10 mouse cellular contexts compared by ENCODE assay signal in genomic region chr15:96408717-96409121, GRCm38 (mm10). TPM values are rescaled to one million over a fixed set of nuclear protein-coding genes. Genes with fewer than 3 reads are reported as not detected.
A peak's percentile ranks its signal among the peaks of the same experiment; 100 is the strongest.
DNase-seq lines count a peak whose midpoint lies in the region; ATAC-seq and TF ChIP-seq lines count a peak whose summit lies in the region.
"Had no signal": no experiment of that assay in that cellular context is flagged by ENCODE, and none has a peak within 500 bp of the region (broad histone marks: within the 10 kb centered on the region; RNA-seq: fewer than 3 reads in every experiment).

No protein-coding gene starts in this region.

- H3K4me2 ChIP-seq in forebrain, embryonic 12.5 days, result no peak overlapping the region
- no peak overlapping the region for H3K4me2 ChIP-seq in forebrain, postnatal 0 days (ENCODE audit: low read depth)
- H3K4me2 ChIP-seq in liver, embryonic 16.5 days (ENCODE audit: low read depth, low read length), result no peak overlapping the region
- H3K4me2 ChIP-seq: midbrain, embryonic 12.5 days had no signal

- WGBS in forebrain, embryonic 12.5 days, result 93% methylated on average over 6 of the region's 6 CpGs
- WGBS in forebrain, postnatal 0 days, result 92% methylated on average over 6 of the region's 6 CpGs
- WGBS in liver, embryonic 16.5 days (ENCODE audit: insufficient replicate concordance), result 84% methylated on average over 6 of the region's 6 CpGs
- WGBS in cerebellum, adult 2 months, result 91% methylated on average over 6 of the region's 6 CpGs

- no peaks in the 10 kb centered on the region for H3K9me3 ChIP-seq in forebrain, embryonic 12.5 days
- H3K9me3 ChIP-seq in forebrain, postnatal 0 days (ENCODE audit: low read length), result no peaks in the 10 kb centered on the region
- no peaks in the 10 kb centered on the region for H3K9me3 ChIP-seq in MEL (replicated peaks; ENCODE audit: insufficient read depth, low read length)
- H3K9me3 ChIP-seq in liver, embryonic 16.5 days (replicated peaks; ENCODE audit: control insufficient read depth, low read length), result no peaks in the 10 kb centered on the region
- H3K9me3 ChIP-seq: midbrain, embryonic 12.5 days had no signal

- DNase-seq in forebrain, postnatal 0 days, result no peak
- peak; percentile 62 for DNase-seq in layer of hippocampus, adult 9-11 months
- no peak for DNase-seq in layer of hippocampus, adult 9-10 months (ENCODE audit: low spot score)
- no peak for DNase-seq in MEL (ENCODE audit: low read depth, low spot score)
- no peak for DNase-seq in cerebellum, adult 2 months
- DNase-seq: heart, adult 18-20 months had no signal

- H3K27me3 ChIP-seq in forebrain, embryonic 12.5 days, result no peaks in the 10 kb centered on the region
- no peaks in the 10 kb centered on the region for H3K27me3 ChIP-seq in forebrain, postnatal 0 days (ENCODE audit: insufficient read depth, low read length)
- no peaks in the 10 kb centered on the region for H3K27me3 ChIP-seq in MEL (ENCODE audit: control insufficient read depth in 1 of 2, insufficient read depth in 2 of 2, low read length in 2 of 2)
- no peaks in the 10 kb centered on the region for H3K27me3 ChIP-seq in liver, embryonic 16.5 days (ENCODE audit: control insufficient read depth, insufficient read depth, low read depth, low read length)
- H3K27me3 ChIP-seq in cerebellum, adult 2 months (ENCODE audit: control insufficient read depth, insufficient read depth, low read length), result no peaks in the 10 kb centered on the region
- H3K27me3 ChIP-seq: midbrain, embryonic 12.5 days had no signal

- no peak for TF ChIP-seq EP300 in MEL (IDR thresholded peaks at IDR 0.05; ENCODE audit: low read depth in 1 of 2, low read length in 2 of 2)

- no peak overlapping the region for H3K4me3 ChIP-seq in forebrain, embryonic 12.5 days (replicated peaks)
- H3K4me3 ChIP-seq in forebrain, postnatal 0 days (ENCODE audit: low read depth, low read length), result no peak overlapping the region
- no peak overlapping the region for H3K4me3 ChIP-seq in MEL (ENCODE audit: control insufficient read depth in 1 of 2, insufficient read depth in 1 of 2, low read depth in 2 of 2, low read length in 2 of 2)
- H3K4me3 ChIP-seq in liver, embryonic 16.5 days (ENCODE audit: low read depth, low read length), result no peak overlapping the region
- H3K4me3 ChIP-seq in cerebellum, adult 2 months (replicated peaks; ENCODE audit: insufficient read depth, low read depth, low read length), result no peak overlapping the region
- H3K4me3 ChIP-seq: midbrain, embryonic 12.5 days had no signal

- 0 out of 4 replicates have a peak, but pooled peaks of 1 of the 2 experiments have one; percentile 5 for TF ChIP-seq POLR2A in MEL (IDR thresholded peaks at IDR 0.05; ENCODE audit: control insufficient read depth in 1 of 2, insufficient read depth in 1 of 2, low read depth in 1 of 2, low read length in 2 of 2, poor library complexity in 1 of 2)
- TF ChIP-seq POLR2A in cerebellum, adult 2 months (IDR thresholded peaks at IDR 0.05; ENCODE audit: borderline replicate concordance, insufficient read depth, low read length), result no peak

- peaks cover 43% of the 10 kb centered on the region for H3K36me3 ChIP-seq in forebrain, embryonic 12.5 days (replicated peaks)
- peaks cover 12% of the 10 kb centered on the region for H3K36me3 ChIP-seq in forebrain, postnatal 0 days (ENCODE audit: insufficient read depth)
- peaks cover 0 to 23% of the 10 kb centered on the region in 2 experiments; a peak in 2 of 4 replicates for H3K36me3 ChIP-seq in MEL (ENCODE audit: control insufficient read depth in 1 of 2, insufficient read depth in 2 of 2, low read length in 2 of 2)
- H3K36me3 ChIP-seq in liver, embryonic 16.5 days (ENCODE audit: control insufficient read depth, insufficient read depth), result peaks cover 24% of the 10 kb centered on the region

- H3K79me2 ChIP-seq in MEL (ENCODE audit: control insufficient read depth, insufficient read depth, low read length, poor library complexity), result no peaks in the 10 kb centered on the region

- no peak overlapping the region for H3K27ac ChIP-seq in forebrain, embryonic 12.5 days
- no peak overlapping the region for H3K27ac ChIP-seq in forebrain, postnatal 0 days (ENCODE audit: low read depth, low read length)
- H3K27ac ChIP-seq in MEL (ENCODE audit: control insufficient read depth, low read depth, low read length), result no peak overlapping the region
- H3K27ac ChIP-seq in liver, embryonic 16.5 days (ENCODE audit: low read length), result no peak overlapping the region
- no peak overlapping the region for H3K27ac ChIP-seq in cerebellum, adult 2 months (ENCODE audit: insufficient read depth, low read length)
- H3K27ac ChIP-seq: midbrain, embryonic 12.5 days had no signal

- H3K9ac ChIP-seq in forebrain, embryonic 12.5 days, result no peak overlapping the region
- H3K9ac ChIP-seq in forebrain, postnatal 0 days, result no peak overlapping the region
- H3K9ac ChIP-seq in MEL (ENCODE audit: control insufficient read depth, low read depth, low read length, poor library complexity, severe bottlenecking), result no peak overlapping the region
- H3K9ac ChIP-seq in liver, embryonic 16.5 days (ENCODE audit: low read depth, low read length), result no peak overlapping the region
- H3K9ac ChIP-seq: midbrain, embryonic 12.5 days had no signal

- peak; percentile 39; the same call in 1 of the 2 replicates for ATAC-seq in forebrain, embryonic 12.5 days (ENCODE audit: low FRiP score)
- ATAC-seq in forebrain, postnatal 0 days, result no peak
- peak; percentile 38; the same call in 1 of the 2 replicates for ATAC-seq in liver, embryonic 16.5 days (ENCODE audit: low read depth)
- no peak for ATAC-seq in megakaryocyte, adult 5-6 weeks (ENCODE audit: poor library complexity, severe bottlenecking)

- TF ChIP-seq RAD21 in MEL (IDR thresholded peaks at IDR 0.05; ENCODE audit: low read depth, low read length), result no peak

- TF ChIP-seq CTCF in forebrain, postnatal 0 days (IDR thresholded peaks at IDR 0.05; ENCODE audit: low read depth), result no peak
- TF ChIP-seq CTCF in MEL (IDR thresholded peaks at IDR 0.05 in 2 of 3, conservative IDR thresholded peaks at IDR 0.05 in 1 of 3; ENCODE audit: control insufficient read depth in 1 of 3, insufficient read depth in 1 of 3, low read depth in 2 of 3, low read length in 3 of 3, poor library complexity in 1 of 3, severe bottlenecking in 1 of 3), result no peak
- TF ChIP-seq CTCF in cerebellum, adult 2 months (IDR thresholded peaks at IDR 0.05; ENCODE audit: borderline replicate concordance, insufficient read depth, low read depth, low read length), result no peak

- H3K4me1 ChIP-seq in forebrain, embryonic 12.5 days, result no peaks in the 10 kb centered on the region
- H3K4me1 ChIP-seq in forebrain, postnatal 0 days (ENCODE audit: insufficient read depth), result no peaks in the 10 kb centered on the region
- H3K4me1 ChIP-seq in MEL (ENCODE audit: control insufficient read depth in 1 of 2, insufficient read depth in 2 of 2, low read length in 2 of 2), result no peaks in the 10 kb centered on the region
- H3K4me1 ChIP-seq in liver, embryonic 16.5 days (ENCODE audit: control insufficient read depth, low read depth, low read length), result no peaks in the 10 kb centered on the region; the same call in 1 of the 2 replicates
- no peaks in the 10 kb centered on the region for H3K4me1 ChIP-seq in cerebellum, adult 2 months (ENCODE audit: control insufficient read depth, insufficient read depth, low read length)
- H3K4me1 ChIP-seq: midbrain, embryonic 12.5 days had no signal

TF ChIP-seq in MEL, 35 proteins besides CTCF, POLR2A, EP300 and RAD21:
- no peak for TF ChIP-seq MAX (IDR thresholded peaks at IDR 0.05; ENCODE audit: low read length)
- peak; percentile 53; the same call in 1 of the 2 replicates for TF ChIP-seq POLR2AphosphoS2 (IDR thresholded peaks at IDR 0.05; ENCODE audit: low read length)
- no peak for TF ChIP-seq JUND (IDR thresholded peaks at IDR 0.05; ENCODE audit: low read depth, low read length)
- TF ChIP-seq POLR2AphosphoS5 (IDR thresholded peaks at IDR 0.05; ENCODE audit: borderline replicate concordance, low read depth, low read length), result peak; percentile 69; the same call in 1 of the 2 replicates
- TF ChIP-seq RCOR1 (IDR thresholded peaks at IDR 0.05; ENCODE audit: low read depth, low read length), result no peak
- no peak for TF ChIP-seq TBP (IDR thresholded peaks at IDR 0.05; ENCODE audit: low read depth, low read length)
- no peak for TF ChIP-seq MYB (IDR thresholded peaks at IDR 0.05; ENCODE audit: low read depth, low read length)
- TF ChIP-seq SMC3 (IDR thresholded peaks at IDR 0.05; ENCODE audit: low read depth, low read length), result no peak

RNA-seq across cellular contexts. Expression of gene Scaf11, which starts 51.9 kb away (rescaled TPM):
- polyA plus RNA-seq in forebrain, embryonic 12.5 days (2016; fragmentation: Nextera tagmentation; extraction: Ambion mirVana), result 95.8 and 98.0 TPM in 2 replicates
- 30.5 and 40.1 TPM in 2 replicates for total RNA-seq in forebrain, postnatal 0 days (2014; rRNA removed)
- polyA plus RNA-seq in forebrain, postnatal 0 days (2015; fragmentation: Nextera tagmentation; extraction: Ambion mirVana), result 30.5 and 37.6 TPM in 2 replicates
- total RNA-seq in MEL (2012; rRNA removed), result 137 and 156 TPM in 2 replicates
- polyA plus RNA-seq in MEL (2012; ENCODE audit: insufficient read depth in 1 of 2, insufficient read length in 2 of 2, low read depth in 1 of 2, low replicate concordance in 2 of 2, missing spikeins in 1 of 2), result 100 to 1,000 TPM; 165 to 242 TPM
- polyA plus RNA-seq in liver, embryonic 16.5 days (2015; fragmentation: Nextera tagmentation; extraction: Ambion mirVana), result 33.3 and 37.1 TPM in 2 replicates
- total RNA-seq in megakaryocyte, adult 5-6 weeks (2015), result 81.0 and 82.3 TPM in 2 replicates
- total RNA-seq in megakaryocyte, adult 5-6 weeks (2017), result 96.7 and 113 TPM in 2 replicates
- 40.4 and 40.8 TPM in 2 replicates for polyA plus RNA-seq in cerebellum, adult 2 months (2012; rRNA removed)

Comparison
In these comparisons a context has a peak if more than half of its experiments do, and no peak if none do; other contexts are left out.
1. ATAC-seq: peak in forebrain, embryonic 12.5 days (single experiment) and liver, embryonic 16.5 days (single experiment); none in forebrain, postnatal 0 days (single experiment) and megakaryocyte, adult 5-6 weeks (single experiment).